Mouse (Mus musculus) layer of hippocampus, adult 18-20 months (tissue): ENCODE results near the gene Rmi1. TPM values are rescaled to one million over a fixed set of nuclear protein-coding genes. Genes with fewer than 3 reads are reported as not detected.

Experiments used
- microRNA-seq, 2 experiments: library from miRNA; unstranded; fragments of <30 nt; microRNA quantifications; one replicate each; pipeline ENCODE4 v1.2.0; 2021
- total RNA-seq, 2 experiments: library from RNA; stranded (reverse); gene quantifications; 2 replicates each; pipeline ENCODE4 v1.2.3; 2021

The Rmi1 gene
- total RNA-seq, 2 experiments from 2014 or later: 15.4 to 16.6 TPM

Small RNA genes lying within 50 kb of the gene (microRNA-seq; reads per million reads assigned to microRNA genes)
- gene Mir7-1: 96.7 to 173 reads per million in 2 experiments

Other genes with a start within 250 kb of the Rmi1 start
- gene Idnk, start 244.6 kb upstream of the Rmi1 start, total RNA-seq: 10 to 100 TPM; 32.7 to 33.3 TPM
- gene Ubqln1, start 186.6 kb upstream of the Rmi1 start, total RNA-seq: 100 to 1,000 TPM; 154 to 159 TPM
- 10 to 100 TPM; 22.1 to 24.6 TPM for gene Gkap1, start 126.5 kb upstream of the Rmi1 start, total RNA-seq
- 1 to 10 TPM; 3.3 to 3.6 TPM for gene Kif27, start 43.1 kb upstream of the Rmi1 start, total RNA-seq
- gene 2210016F16Rik, start 17.0 kb upstream of the Rmi1 start, total RNA-seq: 1 to 10 TPM; 7.8 to 8.3 TPM
- 100 to 1,000 TPM; 658 to 684 TPM for gene Hnrnpk, start 1.1 kb downstream of the Rmi1 start, total RNA-seq
- gene Slc28a3, start 208.6 kb downstream of the Rmi1 start, total RNA-seq: under 1 TPM; 0.13 to 0.20 TPM